Mouse (Mus musculus) left cerebral cortex, postnatal 4 days (tissue): ENCODE measurements at regions not wholly inside any gene's neighbourhood (a gene's known extent, or its start where the extent isn't known, plus 50 kb on each side); places are given as distances from the start of the nearest gene placed in this dataset.

Experiments
- DNase-seq: peaks from one replicate; pipeline ENCODE4 v3.0.0-alpha.2; 2022
- intact Hi-C: fragments of 180-260 bp; cut with DNase I; formaldehyde crosslinking; loops from one replicate; pipeline ENCODE4 v1.15.1; 2025

DNA sequence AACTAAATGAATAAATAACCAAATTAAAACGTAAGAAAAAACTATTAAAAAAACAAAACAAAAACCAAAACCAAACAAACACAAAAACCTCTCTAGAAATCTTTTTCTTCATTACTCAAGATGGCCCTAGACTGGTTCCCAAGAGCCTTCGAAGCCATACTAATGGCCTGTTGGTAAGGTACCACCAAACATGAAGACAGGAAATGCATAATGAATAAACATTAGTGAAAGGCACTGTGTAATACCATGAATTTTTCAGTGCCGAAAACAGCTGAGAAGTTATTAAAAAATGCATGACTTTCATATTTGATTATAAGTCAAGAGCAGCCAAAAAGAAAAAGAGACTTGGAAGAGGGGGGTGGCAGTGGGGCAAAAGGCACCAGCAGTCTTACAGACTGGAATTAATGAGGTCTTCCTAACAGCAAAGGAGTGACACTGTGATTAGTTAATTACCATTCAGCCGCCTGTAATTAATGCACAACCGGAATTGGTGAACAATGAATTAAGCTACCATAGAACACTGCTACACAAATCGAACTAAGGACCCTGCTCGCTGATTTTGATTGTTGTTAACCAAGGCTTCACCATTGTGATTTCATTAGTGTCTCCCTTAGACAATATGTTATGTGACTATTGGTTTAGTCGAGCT is 55.7 kb upstream of the Vstm2b start:
- no peak for DNase-seq
- intact Hi-C loops: no loop called here

DNA sequence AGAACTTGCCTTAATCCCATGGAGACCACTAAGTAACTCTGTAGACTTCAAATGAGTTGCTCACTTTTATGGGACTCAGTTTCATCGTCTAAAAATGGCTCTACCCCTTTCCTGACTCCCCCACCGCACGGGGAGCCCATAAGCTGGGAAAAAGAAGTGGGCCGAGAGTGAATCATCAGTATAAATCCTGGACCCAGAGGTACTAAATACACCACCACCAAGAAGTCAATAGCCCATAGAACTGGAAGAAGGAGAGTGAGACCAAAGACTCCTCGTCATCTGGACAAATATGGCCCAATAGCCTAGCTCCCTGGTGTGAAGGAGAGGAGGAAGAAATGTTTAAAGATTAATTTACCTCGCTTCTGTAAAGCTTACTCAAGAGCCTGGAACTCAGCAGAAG is 51.6 kb upstream of the Vstm2b start:
- intact Hi-C loops: no loop called here
- DNase-seq: no peak
